Mouse (Mus musculus) liver, embryonic 18 days (tissue): ENCODE measurements around the gene Klhl4. TPM values are rescaled to one million over a fixed set of nuclear protein-coding genes. Genes with fewer than 3 reads are reported as not detected.

Source experiments
- polyA plus RNA-seq: library from polyadenylated mRNA; depleted of rRNA; stranded (reverse); fragments of >200 nt; gene quantifications from 2 replicates; pipeline ENCODE4 v1.2.3, GENCODE M21; 2012; rRNA removed

Gene Klhl4
- 0.51 and 0.56 TPM in 2 replicates for polyA plus RNA-seq

DNA sequence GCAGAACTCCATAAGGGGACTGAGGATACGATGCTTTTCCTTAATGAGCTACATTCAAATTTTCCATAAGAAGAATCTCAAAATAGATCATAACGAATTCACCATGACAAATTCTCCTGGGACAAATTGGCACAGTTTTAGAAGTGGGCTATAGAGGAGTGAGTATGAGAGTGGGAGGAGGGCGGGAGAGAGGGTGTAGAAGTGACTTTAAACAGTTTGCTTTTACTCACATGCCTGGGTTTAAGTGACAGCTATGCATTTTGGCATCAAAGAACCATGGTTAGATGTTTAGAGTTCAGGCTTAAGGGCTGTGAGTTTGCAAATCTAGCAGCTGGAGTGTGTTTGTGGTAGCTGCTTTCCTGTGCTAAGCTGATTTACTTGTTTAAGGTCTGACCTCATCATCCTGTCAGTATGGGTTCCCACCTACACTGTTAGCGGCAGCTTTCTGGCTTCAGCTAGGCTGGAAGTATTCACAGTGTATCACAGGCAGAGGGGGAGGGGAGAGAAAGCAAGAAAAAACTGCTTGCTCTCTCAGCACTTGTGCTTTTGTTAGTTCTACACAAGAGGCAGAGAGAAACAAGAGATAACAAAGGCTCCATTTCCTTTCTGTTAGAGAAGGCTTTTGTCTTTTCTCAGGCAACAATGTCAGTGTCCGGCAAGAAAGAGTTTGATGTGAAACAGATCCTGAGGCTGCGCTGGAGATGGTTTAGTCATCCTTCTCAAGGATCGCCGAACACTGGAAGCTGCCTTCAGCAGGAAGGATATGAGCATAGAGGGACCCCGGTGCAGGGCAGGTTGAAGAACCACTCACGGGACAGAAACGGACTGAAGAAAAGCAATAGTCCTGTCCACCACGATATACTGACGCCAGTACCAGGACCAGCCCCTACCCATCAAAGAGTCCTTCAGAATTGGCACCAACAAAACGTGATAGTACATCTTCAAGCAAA lies at the start of gene Klhl4:
Gene Klhl4, plus strand, starts transcription at position 552 of the 950 bp plus-strand sequence.

